Mouse (Mus musculus): ENCODE measurements around the gene Foxi1.

The Foxi1 gene

GRCm38 (mm10) chr11:34155235-34155634 is 52.7 kb downstream of the Foxi1 start:
- peak; percentile 43 for DNase-seq
